Mouse (Mus musculus): ENCODE measurements around the gene Rab40b.
"Not testable (repeated sequence)": the region's sequence is repeated elsewhere in the genome, so short reads cannot be mapped to it uniquely, and the experiment has no call there.

- not testable (repeated sequence) for TF ChIP-seq POLR2A, CTCF (IDR thresholded peaks at IDR 0.05; ENCODE audit: insufficient read depth, low read depth, low read length)
Observed at GRCm38 (mm10) chr11:121342423-121342822, 45.6 kb downstream of the Rab40b start.
